Mouse (Mus musculus) MEL (cell line): ENCODE results near the gene Anxa4. TPM values are rescaled to one million over a fixed set of nuclear protein-coding genes. Genes with fewer than 3 reads are reported as not detected.

Experiments
- DNase-seq: peaks from one replicate; pipeline ENCODE4 v3.0.0; 2011; ENCODE audit warnings: low read depth, low spot score
- H3K27ac ChIP-seq: 2 replicates; pipeline ENCODE4 v1.5.1; 2012; ENCODE audit warnings: low read depth, mild to moderate bottlenecking, control low read depth, low read length, moderate library complexity; ENCODE audit not compliant: control insufficient read depth
- H3K27me3 ChIP-seq, 2 experiments: fragments of 150-350 bp in 1 of 2; sonication (generic) in 1 of 2; 2 replicates each; pipeline ENCODE4 v1.6.1; 2012; ENCODE audit warnings: low read length in 2 of 2, mild to moderate bottlenecking in 2 of 2, improper control_type of control experiment in 1 of 2, moderate library complexity in 1 of 2; ENCODE audit not compliant: insufficient read depth in 2 of 2, control insufficient read depth in 1 of 2
- H3K36me3 ChIP-seq, 2 experiments: 2 replicates each; pipeline ENCODE4 v1.6.1; 2012 to 2014; ENCODE audit warnings: low read length in 2 of 2, improper control_type of control experiment in 1 of 2, inconsistent platforms in 1 of 2, mild to moderate bottlenecking in 1 of 2; ENCODE audit not compliant: insufficient read depth in 2 of 2, control insufficient read depth in 1 of 2
- H3K4me1 ChIP-seq, 2 experiments: fragments of 150-350 bp in 1 of 2; sonication (generic) in 1 of 2; 2 replicates each; pipeline ENCODE4 v1.6.1; 2012; ENCODE audit warnings: low read length in 2 of 2, improper control_type of control experiment in 1 of 2, mild to moderate bottlenecking in 1 of 2; ENCODE audit not compliant: insufficient read depth in 2 of 2, control insufficient read depth in 1 of 2
- H3K4me3 ChIP-seq, 2 experiments: fragments of 150-350 bp in 1 of 2; sonication (generic) in 1 of 2; 2 replicates each; pipeline ENCODE4 v1.5.1; 2012; ENCODE audit warnings: low read depth in 2 of 2, low read length in 2 of 2, mild to moderate bottlenecking in 2 of 2, moderate library complexity in 2 of 2, control low read depth in 1 of 2, improper control_type of control experiment in 1 of 2; ENCODE audit not compliant: control insufficient read depth in 1 of 2, insufficient read depth in 1 of 2
- H3K79me2 ChIP-seq: 2 replicates; pipeline ENCODE4 v1.6.1; 2012; ENCODE audit warnings: mild to moderate bottlenecking, low read length, moderate library complexity; ENCODE audit not compliant: control insufficient read depth, poor library complexity, insufficient read depth
- H3K9ac ChIP-seq: 2 replicates; pipeline ENCODE4 v1.6.1; 2012; ENCODE audit warnings: low read depth, mild to moderate bottlenecking, control low read depth, low read length, moderate library complexity; ENCODE audit not compliant: control insufficient read depth, poor library complexity, severe bottlenecking
- H3K9me3 ChIP-seq: fragments of 150-350 bp; sonication (generic); replicated peaks from 2 replicates; pipeline ENCODE4 v1.6.1; 2012; ENCODE audit warnings: mild to moderate bottlenecking, low read length, improper control_type of control experiment, moderate library complexity; ENCODE audit not compliant: insufficient read depth
- CHD1 ChIP-seq: IDR thresholded peaks from 2 replicates; pipeline ENCODE4 v1.6.1; 2012; ENCODE audit warnings: low read depth, mild to moderate bottlenecking, inconsistent platforms, low read length, improper control_type of control experiment
- CTCF ChIP-seq, 3 experiments: IDR thresholded peaks in 2 of 3; conservative IDR thresholded peaks in 1 of 3; 2 replicates each; pipeline ENCODE4 v1.5.1; 2011 to 2012; ENCODE audit warnings: low read length in 3 of 3, low read depth in 2 of 3, mild to moderate bottlenecking in 2 of 3, improper control_type of control experiment in 1 of 3, inconsistent platforms in 1 of 3, mixed read lengths in 1 of 3, moderate library complexity in 1 of 3; ENCODE audit not compliant: control insufficient read depth in 1 of 3, insufficient read depth in 1 of 3, poor library complexity in 1 of 3, severe bottlenecking in 1 of 3
- EP300 ChIP-seq, 2 experiments: IDR thresholded peaks; 2 replicates each; pipeline ENCODE4 v1.6.1; 2011; ENCODE audit warnings: improper control_type of control experiment in 2 of 2, low read length in 2 of 2, low read depth in 1 of 2, mild to moderate bottlenecking in 1 of 2
- JUND ChIP-seq: IDR thresholded peaks from 2 replicates; pipeline ENCODE4 v1.6.1; 2011; ENCODE audit warnings: low read depth, mild to moderate bottlenecking, improper control_type of control experiment, low read length
- MAFK ChIP-seq: IDR thresholded peaks from 2 replicates; pipeline ENCODE4 v1.6.1; 2011; ENCODE audit warnings: low read depth, mild to moderate bottlenecking, low read length, improper control_type of control experiment, borderline replicate concordance
- MXI1 ChIP-seq: IDR thresholded peaks from 2 replicates; pipeline ENCODE4 v1.6.1; 2011; ENCODE audit warnings: mild to moderate bottlenecking, low read depth, low read length, improper control_type of control experiment
- MYC ChIP-seq: IDR thresholded peaks from 2 replicates; pipeline ENCODE4 v1.6.1; 2011; ENCODE audit warnings: low read depth, mild to moderate bottlenecking, low read length, improper control_type of control experiment, moderate library complexity
- NRF1 ChIP-seq: IDR thresholded peaks from 2 replicates; pipeline ENCODE4 v1.6.1; 2014; ENCODE audit warnings: low read depth, mild to moderate bottlenecking, inconsistent platforms, low read length, improper control_type of control experiment, moderate library complexity; ENCODE audit not compliant: poor library complexity, insufficient read depth, severe bottlenecking
- POLR2AphosphoS5 ChIP-seq: IDR thresholded peaks from 2 replicates; pipeline ENCODE4 v1.6.1; 2012; ENCODE audit warnings: low read depth, borderline replicate concordance, mild to moderate bottlenecking, inconsistent platforms, low read length, moderate library complexity, mixed read lengths
- RAD21 ChIP-seq: IDR thresholded peaks from 2 replicates; pipeline ENCODE4 v1.6.1; 2011; ENCODE audit warnings: mild to moderate bottlenecking, low read depth, low read length, improper control_type of control experiment
- SIN3A ChIP-seq: IDR thresholded peaks from 2 replicates; pipeline ENCODE4 v1.6.1; 2012; ENCODE audit warnings: low read length, improper control_type of control experiment, inconsistent platforms
- TBP ChIP-seq: IDR thresholded peaks from 2 replicates; pipeline ENCODE4 v1.8.0; 2011; ENCODE audit warnings: low read depth, low read length, improper control_type of control experiment
- TCF12 ChIP-seq: IDR thresholded peaks from 2 replicates; pipeline ENCODE4 v1.6.1; 2014; ENCODE audit warnings: low read depth, mild to moderate bottlenecking, inconsistent platforms, low read length, improper control_type of control experiment, moderate library complexity
- UBTF ChIP-seq: IDR thresholded peaks from 2 replicates; pipeline ENCODE4 v1.6.1; 2012; ENCODE audit warnings: low read depth, mild to moderate bottlenecking, inconsistent platforms, low read length, improper control_type of control experiment, moderate library complexity, borderline replicate concordance; ENCODE audit not compliant: insufficient read depth
- ZKSCAN1 ChIP-seq: IDR thresholded peaks from 2 replicates; pipeline ENCODE4 v1.6.1; 2012; ENCODE audit warnings: low read depth, mild to moderate bottlenecking, inconsistent platforms, low read length, improper control_type of control experiment, moderate library complexity
- ZNF384 ChIP-seq: IDR thresholded peaks from 2 replicates; pipeline ENCODE4 v1.6.1; 2012; ENCODE audit warnings: low read depth, mild to moderate bottlenecking, inconsistent platforms, low read length, improper control_type of control experiment
- polyA plus RNA-seq, 2 experiments: library from polyadenylated mRNA; stranded (reverse) in 1 of 2; unstranded in 1 of 2; fragments of >175 nt in 1 of 2; fragments of >200 nt in 1 of 2; gene quantifications; 2 replicates each; pipeline versions ENCODE4 v1.2.1 to v1.2.4; 2012; ENCODE audit warnings: low replicate concordance in 2 of 2, low read depth in 1 of 2; ENCODE audit not compliant: insufficient read length in 2 of 2, insufficient read depth in 1 of 2, missing spikeins in 1 of 2
- total RNA-seq: library from RNA; depleted of rRNA; stranded (reverse); fragments of 300-350 nt; gene quantifications from 2 replicates; pipeline ENCODE4 v1.2.3, GENCODE M21; 2012

Anxa4 gene
- total and polyA plus RNA-seq, 3 experiments = 31.1 to 176 (median 53.6) TPM

GRCm38 (mm10) chr6:86752843-86753485 is 40.4 kb downstream of the Anxa4 start:
- Histone ChIP-seq H3K9ac (no peak overlapping the region), H3K27me3 (no peaks in the 10 kb centered on the region), H3K4me1 (peaks cover 0 to 14% of the 10 kb centered on the region in 2 experiments; a peak in 2 of 4 replicates), H3K4me3 (no peak overlapping the region), H3K36me3 (peaks cover 3 to 7% of the 10 kb centered on the region in 2 experiments; a peak in 3 of 4 replicates), H3K27ac (no peak overlapping the region), H3K9me3 (no peaks in the 10 kb centered on the region), H3K79me2 (no peaks in the 10 kb centered on the region)
- DNase-seq = no peak
- TF ChIP-seq TBP (no peak), TCF12 (no peak), NRF1 (no peak), CHD1 (no peak)

GRCm38 (mm10) chr6:86750961-86751360 is 42.4 kb downstream of the Anxa4 start:
- H3K9me3 ChIP-seq = no peaks in the 10 kb centered on the region
- no peak overlapping the region for H3K4me3 ChIP-seq
- no peaks in the 10 kb centered on the region for H3K27me3 ChIP-seq
- H3K9ac ChIP-seq = no peak overlapping the region
- H3K27ac ChIP-seq = no peak overlapping the region
- H3K36me3 ChIP-seq = peaks cover 3 to 7% of the 10 kb centered on the region in 2 experiments; a peak in 3 of 4 replicates
- no peak for DNase-seq
- H3K4me1 ChIP-seq = peaks cover 0 to 14% of the 10 kb centered on the region in 2 experiments; a peak in 2 of 4 replicates
- H3K79me2 ChIP-seq = no peaks in the 10 kb centered on the region
- no peak for TF ChIP-seq JUND
- no peak for TF ChIP-seq TBP
- TF ChIP-seq TCF12 = no peak
- TF ChIP-seq EP300 (IDR thresholded peaks at IDR 0.05; ENCODE audit: low read depth in 1 of 2, low read length in 2 of 2) = no peak
- TF ChIP-seq MAFK = no peak
- no peak for TF ChIP-seq MXI1
- no peak for TF ChIP-seq SIN3A
- TF ChIP-seq UBTF = no peak
- no peak for TF ChIP-seq MYC
- TF ChIP-seq RAD21 = no peak
- no peak for TF ChIP-seq ZNF384
- TF ChIP-seq POLR2AphosphoS5 = no peak
- no peak for TF ChIP-seq CTCF (IDR thresholded peaks at IDR 0.05 in 2 of 3, conservative IDR thresholded peaks at IDR 0.05 in 1 of 3; ENCODE audit: control insufficient read depth in 1 of 3, insufficient read depth in 1 of 3, low read depth in 2 of 3, low read length in 3 of 3, poor library complexity in 1 of 3, severe bottlenecking in 1 of 3)
- no peak for TF ChIP-seq ZKSCAN1
- TF ChIP-seq, all 39 proteins: peak for 0
